Mouse (Mus musculus) CH12.LX (cell line): ENCODE data around the gene Sec63. TPM values are rescaled to one million over a fixed set of nuclear protein-coding genes. Genes with fewer than 3 reads are reported as not detected.

Source experiments
- DNase-seq: peaks from one replicate; pipeline ENCODE4 v3.0.0-alpha.2; 2013; ENCODE audit errors: extremely low read depth
- H3K27ac ChIP-seq: 2 replicates; pipeline ENCODE4 v1.5.1; 2012; ENCODE audit warnings: low read depth, mild to moderate bottlenecking, control low read depth, moderate library complexity; ENCODE audit not compliant: insufficient read depth
- H3K27me3 ChIP-seq: replicated peaks from 2 replicates; pipeline ENCODE3; 2012; ENCODE audit warnings: inconsistent platforms
- H3K36me3 ChIP-seq, 2 experiments: replicated peaks in 1 of 2; 2 replicates each; pipeline versions ENCODE3 to v1.6.1; 2012; ENCODE audit warnings: inconsistent platforms in 1 of 2, low read length in 1 of 2, mild to moderate bottlenecking in 1 of 2, mixed read lengths in 1 of 2, moderate library complexity in 1 of 2; ENCODE audit not compliant: control insufficient read depth in 1 of 2, insufficient read depth in 1 of 2
- H3K4me1 ChIP-seq, 2 experiments: 2 replicates each; pipeline ENCODE4 v1.6.1; 2012; ENCODE audit warnings: inconsistent platforms in 1 of 2, moderate library complexity in 1 of 2; ENCODE audit not compliant: insufficient read depth in 2 of 2, control insufficient read depth in 1 of 2
- H3K4me2 ChIP-seq: 2 replicates; pipeline ENCODE4 v1.6.1; 2012; ENCODE audit warnings: low read depth, mild to moderate bottlenecking, control low read depth; ENCODE audit not compliant: poor library complexity, insufficient read depth, severe bottlenecking
- H3K4me3 ChIP-seq, 3 experiments: fragments of 150-350 bp in 1 of 3; sonication (generic) in 1 of 3; replicated peaks in 1 of 3; 2 replicates each; pipeline versions ENCODE3 to v1.5.1; 2011 to 2012; ENCODE audit warnings: low read depth in 2 of 3, low read length in 2 of 3, mild to moderate bottlenecking in 2 of 3, moderate library complexity in 2 of 3, control low read depth in 1 of 3, improper control_type of control experiment in 1 of 3, inconsistent platforms in 1 of 3, mixed read lengths in 1 of 3; ENCODE audit not compliant: poor library complexity in 1 of 3
- H3K79me2 ChIP-seq: replicated peaks from 2 replicates; pipeline ENCODE4 v1.6.1; 2012; ENCODE audit warnings: mild to moderate bottlenecking, moderate library complexity; ENCODE audit not compliant: control insufficient read depth, poor library complexity, insufficient read depth, severe bottlenecking; ENCODE audit errors: extremely low read depth
- H3K9ac ChIP-seq: 2 replicates; pipeline ENCODE4 v1.6.1; 2012; ENCODE audit warnings: low read depth, mild to moderate bottlenecking, control low read depth, moderate library complexity; ENCODE audit not compliant: insufficient read depth
- H3K9me3 ChIP-seq: replicated peaks from 2 replicates; pipeline ENCODE3; 2012; ENCODE audit warnings: low read length, inconsistent platforms, mixed read lengths
- BHLHE40 ChIP-seq: IDR thresholded peaks from 2 replicates; pipeline ENCODE4 v1.6.1; 2011; ENCODE audit warnings: mild to moderate bottlenecking, low read depth, low read length, improper control_type of control experiment
- CHD2 ChIP-seq: IDR thresholded peaks from 2 replicates; pipeline ENCODE4 v1.6.1; 2011; ENCODE audit warnings: low read length, improper control_type of control experiment
- ELF1 ChIP-seq: IDR thresholded peaks from 2 replicates; pipeline ENCODE4 v1.6.1; 2014; ENCODE audit warnings: low read depth, mild to moderate bottlenecking, inconsistent platforms, low read length, improper control_type of control experiment
- EP300 ChIP-seq: IDR thresholded peaks from 2 replicates; pipeline ENCODE4 v1.6.1; 2011; ENCODE audit warnings: low read length, improper control_type of control experiment
- ETS1 ChIP-seq: conservative IDR thresholded peaks from 2 replicates; pipeline ENCODE4 v1.6.1; 2012; ENCODE audit warnings: low read depth, mild to moderate bottlenecking, inconsistent platforms, low read length, improper control_type of control experiment, moderate library complexity
- JUN ChIP-seq: IDR thresholded peaks from 2 replicates; pipeline ENCODE4 v1.6.1; 2011; ENCODE audit warnings: low read depth, mild to moderate bottlenecking, low read length, improper control_type of control experiment, moderate library complexity; ENCODE audit not compliant: insufficient read depth
- JUND ChIP-seq: conservative IDR thresholded peaks from 2 replicates; pipeline ENCODE4 v1.6.1; 2011; ENCODE audit warnings: low read depth, low read length, improper control_type of control experiment
- KAT2A ChIP-seq: IDR thresholded peaks from 2 replicates; pipeline ENCODE4 v1.6.1; 2012; ENCODE audit warnings: low read length, improper control_type of control experiment, inconsistent platforms; ENCODE audit not compliant: insufficient replicate concordance
- MXI1 ChIP-seq: IDR thresholded peaks from 2 replicates; pipeline ENCODE4 v1.6.1; 2011; ENCODE audit warnings: mild to moderate bottlenecking, low read depth, low read length, improper control_type of control experiment
- NELFE ChIP-seq: IDR thresholded peaks from 2 replicates; pipeline ENCODE4 v1.6.1; 2011; ENCODE audit warnings: low read depth, low read length, improper control_type of control experiment
- NRF1 ChIP-seq: IDR thresholded peaks from 2 replicates; pipeline ENCODE4 v1.6.1; 2014; ENCODE audit warnings: low read depth, mild to moderate bottlenecking, inconsistent platforms, low read length, improper control_type of control experiment, moderate library complexity
- PAX5 ChIP-seq: IDR thresholded peaks from 2 replicates; pipeline ENCODE4 v1.6.1; 2012; ENCODE audit warnings: low read length, inconsistent platforms, mixed read lengths
- POLR2AphosphoS2 ChIP-seq: IDR thresholded peaks from 2 replicates; pipeline ENCODE4 v1.6.1; 2011; ENCODE audit warnings: low read depth, low read length, improper control_type of control experiment
- RCOR1 ChIP-seq: conservative IDR thresholded peaks from 2 replicates; pipeline ENCODE4 v1.6.1; 2012; ENCODE audit warnings: low read depth, mild to moderate bottlenecking, inconsistent platforms, low read length, improper control_type of control experiment
- SIN3A ChIP-seq: IDR thresholded peaks from 2 replicates; pipeline ENCODE4 v1.6.1; 2012; ENCODE audit warnings: low read length, improper control_type of control experiment, inconsistent platforms
- SMC3 ChIP-seq: IDR thresholded peaks from 2 replicates; pipeline ENCODE4 v1.6.1; 2011; ENCODE audit warnings: low read depth, low read length, improper control_type of control experiment
- UBTF ChIP-seq: IDR thresholded peaks from 2 replicates; pipeline ENCODE4 v1.6.1; 2012; ENCODE audit warnings: low read depth, mild to moderate bottlenecking, inconsistent platforms, low read length, improper control_type of control experiment, moderate library complexity
- ZC3H11A ChIP-seq: IDR thresholded peaks from 2 replicates; pipeline ENCODE4 v1.6.1; 2012; ENCODE audit warnings: low read depth, mild to moderate bottlenecking, inconsistent platforms, low read length, improper control_type of control experiment
- ZMIZ1 ChIP-seq: IDR thresholded peaks from 2 replicates; pipeline ENCODE4 v1.6.1; 2012; ENCODE audit warnings: low read depth, mild to moderate bottlenecking, inconsistent platforms, low read length, improper control_type of control experiment
- dilution Hi-C: fragments of 300-500 bp; cut with MboI; formaldehyde crosslinking; loops from 2 replicates; pipeline ENCODE4 v1.14.3; 2020; ENCODE audit warnings: low sequenced_read_pairs; ENCODE audit not compliant: extremely low pct_unique_long_range_greater_than_20kb, extremely low pct_ligation_motif_present
- in situ Hi-C: fragments of 300-500 bp; cut with MboI; formaldehyde crosslinking; loops from 3 replicates; pipeline ENCODE4 v1.14.3; 2019; ENCODE audit warnings: low sequenced_read_pairs, low pct_ligation_motif_present, low pct_unique_long_range_greater_than_20kb, mixed read lengths
- polyA plus RNA-seq: library from polyadenylated mRNA; unstranded; fragments of >175 nt; gene quantifications from 2 replicates; pipeline ENCODE4 v1.2.1, GENCODE M21; 2012; ENCODE audit warnings: low read depth; ENCODE audit not compliant: insufficient read length
- total RNA-seq, 2 experiments: library from RNA; depleted of rRNA; stranded (reverse); fragments of 300-350 nt in 1 of 2; fragments of >200 nt in 1 of 2; gene quantifications; 2 replicates each; pipeline ENCODE4 v1.2.3; 2012 to 2014

The Sec63 gene
- total and polyA plus RNA-seq, 3 experiments, result 20.5 to 74.9 (median 26.2) TPM

- DNase-seq, result no peak
- in situ Hi-C loops, result no loop called here
- H3K9ac ChIP-seq, result no peak overlapping the region
These were observed 967 bp upstream of the Sec63 start for GRCm38 (mm10) chr10:42760329-42760728.

GRCm38 (mm10) chr10:42761901-42762669, 789 bp downstream of the Sec63 start:
- H3K9me3 ChIP-seq, result no peaks in the 10 kb centered on the region
- peak overlapping the region; percentile 90 to 99 (median 98) for H3K4me3 ChIP-seq
- peaks cover 0 to 5% of the 10 kb centered on the region in 2 experiments for H3K36me3 ChIP-seq
- peaks cover 50% of the 10 kb centered on the region for H3K79me2 ChIP-seq
- DNase-seq, result peak; percentile 59
- no peak for TF ChIP-seq ELF1
- peak; percentile 23; the same call in 1 of the 2 replicates for TF ChIP-seq MXI1
- no peak for TF ChIP-seq NELFE
- TF ChIP-seq EP300, result no peak
- peak; percentile 83; the same call in 1 of the 2 replicates for TF ChIP-seq UBTF
- 0 out of 2 replicates have a peak, but pooled peaks have one; percentile 12 for TF ChIP-seq CHD2
- peaks cover 3% of the 10 kb centered on the region for H3K27me3 ChIP-seq
- H3K27ac ChIP-seq, result peak overlapping the region; percentile 38
- peak overlapping the region; percentile 79; the same call in 1 of the 2 replicates for H3K4me2 ChIP-seq
- H3K4me1 ChIP-seq, result peaks cover 3 to 32% of the 10 kb centered on the region in 2 experiments; a peak in 2 of 4 replicates
- dilution Hi-C loops, result no loop called here
- in situ Hi-C loops, result no loop called here
- H3K9ac ChIP-seq, result peak overlapping the region; percentile 89

More at GRCm38 (mm10) chr10:42760329-42760728, 967 bp upstream of the Sec63 start:
- TF ChIP-seq SIN3A (no peak), NELFE (no peak), POLR2AphosphoS2 (no peak), RCOR1 (no peak), BHLHE40 (no peak), KAT2A (no peak), CHD2 (no peak), EP300 (no peak), MXI1 (no peak), ETS1 (no peak), ELF1 (no peak), PAX5 (no peak), ZMIZ1 (no peak), ZC3H11A (no peak), JUND (no peak), NRF1 (no peak), SMC3 (no peak), JUN (no peak)
- dilution Hi-C loops, result no loop called here
- Histone ChIP-seq H3K9me3 (no peaks in the 10 kb centered on the region), H3K36me3 (no peaks in the 10 kb centered on the region), H3K4me3 (no peak overlapping the region), H3K27ac (no peak overlapping the region), H3K27me3 (peaks cover 3% of the 10 kb centered on the region), H3K4me2 (no peak overlapping the region), H3K4me1 (peaks cover 3 to 26% of the 10 kb centered on the region in 2 experiments; a peak in 2 of 4 replicates), H3K79me2 (peaks cover 35% of the 10 kb centered on the region)
